Mouse (Mus musculus) embryonic stem cell, embryonic (primary cell): ENCODE measurements around the gene Atp6v0e2.

Source experiments
- CTCF ChIA-PET, 4 experiments: fragments of 300-600 bp in 2 of 4; fragments of 350-600 bp in 2 of 4; sonication (Branson Sonifier 250); formaldehyde crosslinking; loops; one replicate each; lab custom pipeline; 2022; ENCODE audit warnings: inconsistent platforms in 2 of 4; lab: Charles Lee
- POLR2A ChIA-PET, 4 experiments: fragments of 300-600 bp in 2 of 4; fragments of 350-600 bp in 2 of 4; sonication (Branson Sonifier 250); formaldehyde crosslinking; loops; one replicate each; lab custom pipeline; 2022; ENCODE audit warnings: antibody characterized with exemption in 4 of 4, inconsistent platforms in 1 of 4; lab: Charles Lee

Gene Atp6v0e2

GRCm38 (mm10) chr6:48533475-48533874 lies 3.9 kb upstream of the Atp6v0e2 start:
- ChIA-PET POLR2A (interaction anchor here in 1 of 4 experiments (0.5 kb wide), 1 partner anchor 417 kb away, joined by 3 read pairs; no protein-coding TSS in a partner anchor), CTCF (interaction anchor here in 1 of 4 experiments (0.6 kb wide), 1 partner anchor 13 kb away, joined by 3 read pairs; no protein-coding TSS in a partner anchor)

- CTCF ChIA-PET = interaction anchor here in 1 of 4 experiments (0.6 kb wide), 1 partner anchor 91 kb away, joined by 6 read pairs; no protein-coding TSS in a partner anchor
- POLR2A ChIA-PET = interaction anchor here in 1 of 4 experiments (0.8 to 1.0 kb wide), 2 partner anchors 18 kb away, joined by 3 read pairs; no protein-coding TSS in a partner anchor
Measured at GRCm38 (mm10) chr6:48534913-48535312, 2.5 kb upstream of the Atp6v0e2 start.

GRCm38 (mm10) chr6:48536091-48536490 lies 1.3 kb upstream of the Atp6v0e2 start:
- ChIA-PET CTCF (no interaction called here), POLR2A (interaction anchor here in 2 of 4 experiments (0.9 to 1.8 kb wide), 3 partner anchors 18 to 141 kb away, joined by 3 read pairs; partner anchors contain the start of genes Krba1 (in 1 of the 2) and Lrrc61 (in 1 of the 2))

- CTCF ChIA-PET = interaction anchor here (0.5 to 1.9 kb wide), 31 partner anchors 9 to 550 kb away, joined by 3 to 8 read pairs (median 3); partner anchors contain the start of genes Gm44965 (in 1 of the 4), Lrrc61 (in 1 of the 4) and Repin1 (in 1 of the 4)
Measured at GRCm38 (mm10) chr6:48538841-48539737, 1.7 kb downstream of the Atp6v0e2 start.

GRCm38 (mm10) chr6:48539860-48540259 lies 2.4 kb downstream of the Atp6v0e2 start:
- CTCF ChIA-PET = interaction anchor here (0.5 to 1.8 kb wide), 29 partner anchors 8 to 549 kb away, joined by 3 to 8 read pairs (median 3); partner anchors contain the start of genes Gm44965 (in 1 of the 4), Lrrc61 (in 1 of the 4) and Repin1 (in 1 of the 4)
- POLR2A ChIA-PET = interaction anchor here in 2 of 4 experiments (0.6 to 1.6 kb wide), 4 partner anchors 13 to 63 kb away, joined by 3 to 6 read pairs (median 3); partner anchors contain the start of gene Lrrc61 (in 1 of the 2)

More at GRCm38 (mm10) chr6:48538841-48539737, 1.7 kb downstream of the Atp6v0e2 start:
- POLR2A ChIA-PET = interaction anchor here in 1 of 4 experiments (0.6 kb wide), 1 partner anchor 16 kb away, joined by 3 read pairs; no protein-coding TSS in a partner anchor

GRCm38 (mm10) chr6:48540721-48541120 lies 3.3 kb downstream of the Atp6v0e2 start:
- CTCF ChIA-PET = interaction anchor here in 2 of 4 experiments (0.7 to 1.3 kb wide), 2 partner anchors 12 to 87 kb away, joined by 3 to 4 read pairs; no protein-coding TSS in a partner anchor
- POLR2A ChIA-PET = interaction anchor here in 2 of 4 experiments (0.9 to 1.6 kb wide), 4 partner anchors 12 to 62 kb away, joined by 3 to 6 read pairs (median 4); partner anchors contain the start of genes Gm44965 (in 1 of the 2), Lrrc61 (in 1 of the 2) and Repin1 (in 1 of the 2)

- ChIA-PET POLR2A (interaction anchor here in 2 of 4 experiments (1.1 to 1.6 kb wide), 3 partner anchors 11 to 52 kb away, joined by 3 to 6 read pairs (median 5); partner anchors contain the start of genes Gm44965 (in 1 of the 2) and Repin1 (in 1 of the 2)), CTCF (interaction anchor here in 1 of 4 experiments (0.5 kb wide), 1 partner anchor 319 kb away, joined by 3 read pairs; no protein-coding TSS in a partner anchor)
Measured at GRCm38 (mm10) chr6:48541560-48542450, 4.4 kb downstream of the Atp6v0e2 start.

- POLR2A ChIA-PET = interaction anchor here in 1 of 4 experiments (1.6 kb wide), 1 partner anchor 51 kb away, joined by 5 read pairs; the partner anchor contains the start of genes Gm44965 and Repin1
Measured at GRCm38 (mm10) chr6:48542631-48543030, 5.2 kb downstream of the Atp6v0e2 start.

GRCm38 (mm10) chr6:48545251-48545650 lies 7.8 kb downstream of the Atp6v0e2 start:
- ChIA-PET CTCF (no interaction called here), POLR2A (no interaction called here)

More at GRCm38 (mm10) chr6:48542631-48543030, 5.2 kb downstream of the Atp6v0e2 start:
- CTCF ChIA-PET = no interaction called here

- ChIA-PET POLR2A (interaction anchor here in 1 of 4 experiments (0.7 kb wide), 1 partner anchor 283 kb away, joined by 3 read pairs; no protein-coding TSS in a partner anchor), CTCF (interaction anchor here (0.7 to 1.2 kb wide), 8 partner anchors 9 to 224 kb away, joined by 3 to 5 read pairs (median 4); partner anchors contain the start of gene Atp6v0e2 (in 2 of the 4))
Measured at GRCm38 (mm10) chr6:48546271-48546670, 8.9 kb downstream of the Atp6v0e2 start.

- CTCF ChIA-PET = interaction anchor here (0.6 to 1.3 kb wide), 11 partner anchors 9 to 369 kb away, joined by 3 to 5 read pairs (median 4); partner anchors contain the start of gene Atp6v0e2 (in 2 of the 4)
- POLR2A ChIA-PET = interaction anchor here in 2 of 4 experiments (0.5 to 0.7 kb wide), 2 partner anchors 283 to 382 kb away, joined by 3 to 4 read pairs; no protein-coding TSS in a partner anchor
Measured at GRCm38 (mm10) chr6:48546858-48547257, 9.4 kb downstream of the Atp6v0e2 start.

GRCm38 (mm10) chr6:48548314-48548713 lies 10.9 kb downstream of the Atp6v0e2 start:
- POLR2A ChIA-PET = no interaction called here

GRCm38 (mm10) chr6:48552918-48553317 lies 15.5 kb downstream of the Atp6v0e2 start:
- ChIA-PET CTCF (interaction anchor here in 3 of 4 experiments (0.6 to 1.1 kb wide), 10 partner anchors 13 to 307 kb away, joined by 3 to 4 read pairs (median 3); partner anchors contain the start of genes AI854703 (in 1 of the 3), Gimap8 (in 1 of the 3), Gm44965 (in 1 of the 3) and Repin1 (in 1 of the 3)), POLR2A (interaction anchor here in 3 of 4 experiments (0.8 to 2.1 kb wide), 9 partner anchors 12 to 130 kb away, joined by 3 to 7 read pairs (median 4); partner anchors contain the start of genes Atp6v0e2 (in 2 of the 3), Gm44965 (in 1 of the 3) and Repin1 (in 1 of the 3))

More at GRCm38 (mm10) chr6:48548314-48548713, 10.9 kb downstream of the Atp6v0e2 start:
- CTCF ChIA-PET = interaction anchor here in 3 of 4 experiments (0.6 to 1.4 kb wide), 5 partner anchors 8 to 757 kb away, joined by 3 to 4 read pairs (median 3); no protein-coding TSS in a partner anchor

- ChIA-PET CTCF (interaction anchor here in 1 of 4 experiments (0.6 kb wide), 1 partner anchor 14 kb away, joined by 3 read pairs; no protein-coding TSS in a partner anchor), POLR2A (interaction anchor here in 3 of 4 experiments (0.6 to 2.1 kb wide), 7 partner anchors 13 to 35 kb away, joined by 3 to 8 read pairs (median 3); partner anchors contain the start of gene Atp6v0e2 (in 1 of the 3))
Measured at GRCm38 (mm10) chr6:48553819-48554218, 16.4 kb downstream of the Atp6v0e2 start.

GRCm38 (mm10) chr6:48554280-48555103 lies 17.1 kb downstream of the Atp6v0e2 start, which contains the start of gene Lrrc61:
TSS of gene Lrrc61 (plus strand) at chr6:48554796.
- ChIA-PET POLR2A (interaction anchor here in 3 of 4 experiments (0.6 to 2.4 kb wide), 30 partner anchors 12 to 519 kb away, joined by 3 to 10 read pairs (median 3); partner anchors contain the start of genes Atp6v0e2 (in 2 of the 3), Gm44965 (in 2 of the 3), Repin1 (in 2 of the 3) and Krba1 (in 1 of the 3)), CTCF (interaction anchor here in 3 of 4 experiments (0.6 to 1.3 kb wide), 7 partner anchors 15 to 185 kb away, joined by 4 to 15 read pairs (median 10); partner anchors contain the start of gene AI854703 (in 1 of the 3))
